Mouse (Mus musculus): ENCODE data around the gene Atpaf1. TPM values are rescaled to one million over a fixed set of nuclear protein-coding genes. Genes with fewer than 3 reads are reported as not detected.

Atpaf1 gene
- polyA plus RNA-seq, 1 experiment from 2014 or later, result 14.5 TPM

DNA sequence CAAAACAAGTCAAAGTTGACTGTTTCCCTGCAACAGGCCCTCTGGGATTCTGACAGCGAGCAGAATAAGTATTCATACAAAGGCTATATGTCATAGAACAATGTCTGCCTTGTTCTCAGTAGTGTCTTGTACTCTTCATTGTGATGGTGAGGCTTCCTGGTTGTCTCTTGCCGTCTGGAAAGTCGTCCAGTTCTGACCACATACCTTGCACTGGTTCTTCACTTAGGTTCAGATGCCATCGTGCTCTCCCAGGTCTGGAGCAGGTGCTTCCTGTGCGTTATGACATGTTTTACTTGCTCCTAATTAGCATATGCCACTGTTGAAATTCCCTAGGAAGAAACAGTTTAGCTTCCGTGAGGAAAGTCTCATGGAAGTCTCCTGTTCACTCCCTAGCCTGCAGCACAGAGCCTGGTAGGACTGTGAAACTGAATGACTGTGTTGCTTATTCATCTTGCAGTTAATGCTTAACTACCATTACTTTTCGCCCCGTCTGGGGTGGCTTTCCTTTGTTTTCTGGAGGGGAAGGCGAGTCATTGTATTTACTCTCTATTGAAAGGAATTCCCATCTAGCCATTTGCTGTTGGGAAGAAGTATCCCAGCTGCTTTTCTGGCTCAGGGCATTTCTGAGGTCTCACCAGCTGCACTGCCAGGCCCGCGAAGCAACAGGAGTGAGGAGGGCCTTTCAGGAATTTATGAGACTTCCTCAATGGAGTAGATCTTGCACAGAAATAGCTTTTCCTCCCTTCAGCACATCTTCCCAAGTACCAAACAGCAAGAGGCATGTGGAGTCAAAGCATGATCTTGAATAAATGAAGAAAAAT, 16.8 kb upstream of the Atpaf1 start:
- H3K36me3 ChIP-seq (replicated peaks; ENCODE audit: insufficient read depth, low read length), result peaks cover 34% of the 10 kb centered on the region
- ATAC-seq (no peak), DNase-seq (no peak)
- no peaks in the 10 kb centered on the region for H3K4me1 ChIP-seq (ENCODE audit: insufficient read depth)
- 67% methylated on average over 11 of the region's 11 CpGs for WGBS (ENCODE audit: insufficient replicate concordance)
- no peaks in the 10 kb centered on the region for H3K9me3 ChIP-seq (ENCODE audit: low read length)
- H3K4me3 ChIP-seq (ENCODE audit: low read depth, low read length), result no peak overlapping the region
- no peak overlapping the region for H3K27ac ChIP-seq (ENCODE audit: low read depth)
- TF ChIP-seq CTCF (IDR thresholded peaks at IDR 0.05; ENCODE audit: low read depth) (no peak), EP300 (IDR thresholded peaks at IDR 0.05; ENCODE audit: low read depth) (no peak)
- H3K9ac ChIP-seq (replicated peaks), result no peak overlapping the region
- no peaks in the 10 kb centered on the region for H3K27me3 ChIP-seq (ENCODE audit: insufficient read depth, low read length)
- no peak overlapping the region for H3K4me2 ChIP-seq (ENCODE audit: low read depth, low read length)

DNA sequence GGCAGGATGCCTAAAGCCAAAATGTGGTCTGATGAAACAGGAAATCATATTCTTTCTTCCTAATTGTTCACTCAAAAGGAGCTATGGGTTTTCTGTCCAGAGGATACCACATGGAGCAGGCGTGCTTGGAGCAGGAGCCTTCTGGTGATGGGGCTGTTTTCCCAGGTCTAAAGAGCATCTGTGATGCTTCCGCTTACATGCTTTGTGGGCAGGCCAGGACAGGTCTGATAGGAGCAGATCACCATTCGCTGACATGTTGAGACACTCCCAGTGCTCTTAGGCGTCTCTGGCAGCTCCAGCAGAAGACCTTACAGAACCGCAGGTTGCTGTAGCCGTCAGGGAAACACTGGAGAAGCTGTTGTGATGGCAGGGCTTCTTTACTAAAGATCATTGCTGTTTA, 9.6 kb upstream of the Atpaf1 start:
- ATAC-seq, result no peak
- no peak for DNase-seq
- H3K27me3 ChIP-seq (ENCODE audit: insufficient read depth, low read length), result no peaks in the 10 kb centered on the region
- WGBS (ENCODE audit: insufficient replicate concordance), result 75% methylated on average over 6 of the region's 6 CpGs
- TF ChIP-seq EP300 (IDR thresholded peaks at IDR 0.05; ENCODE audit: low read depth) (no peak), CTCF (IDR thresholded peaks at IDR 0.05; ENCODE audit: low read depth) (no peak)
- no peak overlapping the region for H3K4me2 ChIP-seq (ENCODE audit: low read depth, low read length)
- H3K9ac ChIP-seq (replicated peaks), result no peak overlapping the region
- no peaks in the 10 kb centered on the region for H3K4me1 ChIP-seq (ENCODE audit: insufficient read depth)
- no peak overlapping the region for H3K4me3 ChIP-seq (ENCODE audit: low read depth, low read length)
- no peak overlapping the region for H3K27ac ChIP-seq (ENCODE audit: low read depth)
- H3K9me3 ChIP-seq (ENCODE audit: low read length), result no peaks in the 10 kb centered on the region
- H3K36me3 ChIP-seq (replicated peaks; ENCODE audit: insufficient read depth, low read length), result peaks cover 20% of the 10 kb centered on the region

DNA sequence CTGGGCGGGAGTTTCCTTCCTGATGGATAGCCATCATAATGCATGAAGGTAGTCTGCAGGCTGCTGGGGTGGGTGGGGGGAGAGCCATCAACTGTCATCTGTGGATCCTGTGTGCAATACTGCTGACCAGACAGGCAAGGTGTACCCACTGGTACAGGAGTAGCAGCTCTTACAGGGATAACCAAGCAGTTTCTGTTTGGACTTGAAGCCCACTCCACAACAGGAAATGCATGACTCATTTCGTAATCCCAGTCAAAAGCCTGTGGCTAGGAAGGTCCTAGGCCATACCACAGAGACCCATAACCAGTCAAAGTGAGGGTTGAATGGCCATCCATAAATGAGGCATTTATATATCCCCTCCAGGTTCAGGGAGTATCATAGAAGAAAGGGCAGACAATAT, 7.0 kb upstream of the Atpaf1 start:
- Histone ChIP-seq H3K9ac (replicated peaks) (no peak overlapping the region), H3K36me3 (replicated peaks; ENCODE audit: insufficient read depth, low read length) (peaks cover 16% of the 10 kb centered on the region), H3K4me1 (ENCODE audit: insufficient read depth) (no peaks in the 10 kb centered on the region), H3K4me3 (ENCODE audit: low read depth, low read length) (no peak overlapping the region), H3K27ac (ENCODE audit: low read depth) (no peak overlapping the region), H3K4me2 (ENCODE audit: low read depth, low read length) (no peak overlapping the region), H3K9me3 (ENCODE audit: low read length) (no peaks in the 10 kb centered on the region), H3K27me3 (ENCODE audit: insufficient read depth, low read length) (no peaks in the 10 kb centered on the region)
- TF ChIP-seq EP300 (IDR thresholded peaks at IDR 0.05; ENCODE audit: low read depth) (no peak), CTCF (IDR thresholded peaks at IDR 0.05; ENCODE audit: low read depth) (no peak)
- WGBS (ENCODE audit: insufficient replicate concordance), result 84% methylated on average over 2 of the region's 2 CpGs
- no peak for ATAC-seq
- DNase-seq, result no peak

DNA sequence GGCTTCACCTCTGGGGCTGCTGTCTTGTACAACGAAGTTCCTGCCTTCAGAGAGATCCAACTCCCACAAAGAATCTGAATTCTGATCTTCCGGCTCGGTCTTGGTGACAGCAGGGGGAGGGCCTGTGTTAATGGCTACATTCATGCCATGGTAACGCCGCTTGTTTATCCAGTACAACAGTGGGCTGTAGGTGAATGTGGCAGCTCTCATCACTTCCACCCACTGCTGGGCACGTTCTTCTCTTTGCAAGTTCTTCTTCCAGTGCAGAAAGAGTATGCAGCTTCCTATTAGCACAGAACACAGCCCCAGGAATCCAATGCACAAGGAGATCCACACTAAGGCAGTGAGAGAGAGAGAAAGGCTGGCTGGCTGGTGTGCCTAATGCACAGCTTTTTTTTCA, 4.3 kb upstream of the Atpaf1 start:
- H3K9me3 ChIP-seq (ENCODE audit: low read length), result no peaks in the 10 kb centered on the region
- H3K9ac ChIP-seq (replicated peaks), result no peak overlapping the region
- H3K36me3 ChIP-seq (replicated peaks; ENCODE audit: insufficient read depth, low read length), result 0 out of 2 replicates have a peak, but pooled peaks cover 4% of the 10 kb centered on the region
- TF ChIP-seq CTCF (IDR thresholded peaks at IDR 0.05; ENCODE audit: low read depth) (no peak), EP300 (IDR thresholded peaks at IDR 0.05; ENCODE audit: low read depth) (no peak)
- H3K4me3 ChIP-seq (ENCODE audit: low read depth, low read length), result no peak overlapping the region
- ATAC-seq (no peak), DNase-seq (no peak)
- no peaks in the 10 kb centered on the region for H3K27me3 ChIP-seq (ENCODE audit: insufficient read depth, low read length)
- WGBS (ENCODE audit: insufficient replicate concordance), result 52% methylated on average over 6 of the region's 6 CpGs
- no peak overlapping the region for H3K4me2 ChIP-seq (ENCODE audit: low read depth, low read length)
- H3K4me1 ChIP-seq (ENCODE audit: insufficient read depth), result peaks cover 3% of the 10 kb centered on the region; the same call in 1 of the 2 replicates
- H3K27ac ChIP-seq (ENCODE audit: low read depth), result no peak overlapping the region

DNA sequence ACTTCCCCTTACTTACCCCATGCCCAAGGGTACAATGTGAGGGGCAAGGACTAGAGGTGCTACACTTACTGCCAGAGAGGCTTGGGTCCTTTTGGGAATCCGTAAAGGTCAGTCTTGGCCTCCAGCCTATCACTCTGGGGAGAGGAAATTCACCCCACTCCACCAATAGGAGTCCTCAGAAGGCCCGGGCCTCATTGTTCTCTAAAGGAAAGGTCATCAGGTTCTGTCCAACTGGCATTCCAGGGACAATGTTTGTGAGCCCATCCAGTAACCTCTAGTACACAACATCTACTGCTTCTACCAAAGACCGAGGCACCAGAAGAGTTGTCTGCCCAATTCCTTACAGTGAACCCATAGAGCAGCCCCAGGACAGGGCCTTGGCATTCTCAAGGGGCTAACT, 3.7 kb upstream of the Atpaf1 start, which contains the start of gene Tex38:
TSS of gene Tex38 (minus strand) at position 101 of the 400 bp plus-strand sequence.
- no peak within 1 kb of the TSS for H3K4me2 ChIP-seq (ENCODE audit: low read depth, low read length)
- H3K27ac ChIP-seq (ENCODE audit: low read depth), result no peak within 1 kb of the TSS
- no peak within 1 kb of the TSS for H3K4me3 ChIP-seq (ENCODE audit: low read depth, low read length)
- TF ChIP-seq CTCF (IDR thresholded peaks at IDR 0.05; ENCODE audit: low read depth) (no peak), EP300 (IDR thresholded peaks at IDR 0.05; ENCODE audit: low read depth) (no peak)
- 0 out of 2 replicates have a peak, but pooled peaks cover 4% of the 10 kb centered on the region for H3K36me3 ChIP-seq (replicated peaks; ENCODE audit: insufficient read depth, low read length)
- H3K9me3 ChIP-seq (ENCODE audit: low read length), result no peaks in the 10 kb centered on the region
- no peaks in the 10 kb centered on the region for H3K27me3 ChIP-seq (ENCODE audit: insufficient read depth, low read length)
- peaks cover 9% of the 10 kb centered on the region for H3K4me1 ChIP-seq (ENCODE audit: insufficient read depth)
- ATAC-seq, result no peak
- no peak for DNase-seq
- no peak within 1 kb of the TSS for H3K9ac ChIP-seq (replicated peaks)
- 73% methylated on average over 3 of the region's 3 CpGs for WGBS (ENCODE audit: insufficient replicate concordance)

GRCm38 (mm10) chr4:115782026-115782805, 2.4 kb upstream of the Atpaf1 start:
- Histone ChIP-seq H3K27me3 (ENCODE audit: insufficient read depth, low read length) (no peaks in the 10 kb centered on the region), H3K9me3 (ENCODE audit: low read length) (no peaks in the 10 kb centered on the region), H3K36me3 (replicated peaks; ENCODE audit: insufficient read depth, low read length) (no peaks in the 10 kb centered on the region), H3K4me2 (ENCODE audit: low read depth, low read length) (no peak overlapping the region), H3K9ac (replicated peaks) (no peak overlapping the region), H3K27ac (ENCODE audit: low read depth) (no peak overlapping the region), H3K4me1 (ENCODE audit: insufficient read depth) (peaks cover 11% of the 10 kb centered on the region), H3K4me3 (ENCODE audit: low read depth, low read length) (no peak overlapping the region)
- ATAC-seq, result no peak
- TF ChIP-seq EP300 (IDR thresholded peaks at IDR 0.05; ENCODE audit: low read depth), result no peak
- TF ChIP-seq CTCF (IDR thresholded peaks at IDR 0.05; ENCODE audit: low read depth), result no peak
- no peak for DNase-seq
- WGBS (ENCODE audit: insufficient replicate concordance), result 79% methylated on average over 5 of the region's 5 CpGs

Measured in liver, postnatal 0 days (tissue).